Mouse (Mus musculus) lung, adult 2 months (tissue): ENCODE measurements at regions not wholly inside any gene's neighbourhood (a gene's known extent, or its start where the extent isn't known, plus 50 kb on each side); places are given as distances from the start of the nearest gene placed in this dataset.
"Not testable (repeated sequence)": the region's sequence is repeated elsewhere in the genome, so short reads cannot be mapped to it uniquely, and the experiment has no call there.

Source experiments
- DNase-seq: peaks from one replicate; pipeline ENCODE4 v3.0.0; 2022
- H3K4me1 ChIP-seq: fragments of 200-500 bp; 2 replicates; pipeline ENCODE4 v1.6.1; 2011; ENCODE audit warnings: low read length; ENCODE audit not compliant: control insufficient read depth, insufficient read depth
- H3K4me3 ChIP-seq: fragments of 200-500 bp; replicated peaks from 2 replicates; pipeline ENCODE3; 2011; ENCODE audit warnings: low read depth, mild to moderate bottlenecking, control low read depth, low read length; ENCODE audit errors: extremely low read depth
- CTCF ChIP-seq: fragments of 200-500 bp; IDR thresholded peaks from 2 replicates; pipeline ENCODE4 v1.5.1; 2011; ENCODE audit warnings: mild to moderate bottlenecking, low read length, control low read depth; ENCODE audit not compliant: insufficient read depth
- POLR2A ChIP-seq: fragments of 200-500 bp; IDR thresholded peaks from 2 replicates; pipeline ENCODE4 v1.6.1; 2011; ENCODE audit warnings: low read depth, mild to moderate bottlenecking, control low read depth, low read length, borderline replicate concordance; ENCODE audit errors: extremely low read depth
- WGBS: fragments of 180-500 bp; shearing (Covaris S2); methylation state at CpG from one replicate; pipeline ENCODE4 v1.1.7; 2018; 5-methylcytosine and 5-hydroxymethylcytosine counted together

- H3K4me1 ChIP-seq = no peaks in the 10 kb centered on the region
- TF ChIP-seq POLR2A (no peak), CTCF (no peak)
- no peak overlapping the region for H3K4me3 ChIP-seq
- DNase-seq = no peak
Observed at GRCm38 (mm10) chr5:39212550-39212949, 335.9 kb upstream of the Clnk start.

GRCm38 (mm10) chr5:39198856-39199255, 322.2 kb upstream of the Clnk start:
- no peak for TF ChIP-seq CTCF
- no peak for TF ChIP-seq POLR2A
- DNase-seq = no peak
- Histone ChIP-seq H3K4me1 (no peaks in the 10 kb centered on the region), H3K4me3 (no peak overlapping the region)

- WGBS = 86% methylated on average over 2 of the region's 4 CpGs
- H3K4me3 ChIP-seq, DNase-seq, H3K4me1 ChIP-seq: not testable (repeated sequence)
Observed at GRCm38 (mm10) chr5:39191153-39191552, 314.5 kb upstream of the Clnk start.

- no peak for TF ChIP-seq CTCF
- TF ChIP-seq POLR2A = no peak
- 68% methylated on average over 2 of the region's 2 CpGs for WGBS
- Histone ChIP-seq H3K4me3 (no peak overlapping the region), H3K4me1 (no peaks in the 10 kb centered on the region)
- DNase-seq = no peak
Observed at GRCm38 (mm10) chr5:39181616-39182402, 305.2 kb upstream of the Clnk start.

- TF ChIP-seq CTCF (no peak), POLR2A (no peak)
- 27% methylated on average over 4 of the region's 4 CpGs for WGBS
- no peak overlapping the region for H3K4me3 ChIP-seq
- DNase-seq = no peak
- H3K4me1 ChIP-seq = no peaks in the 10 kb centered on the region
Observed at GRCm38 (mm10) chr5:39181028-39181427, 304.4 kb upstream of the Clnk start.

- no peak for TF ChIP-seq CTCF
- no peak for TF ChIP-seq POLR2A
- no peak overlapping the region for H3K4me3 ChIP-seq
- no peaks in the 10 kb centered on the region for H3K4me1 ChIP-seq
- WGBS = 73% methylated on average over 2 of the region's 2 CpGs
- no peak for DNase-seq
Observed at GRCm38 (mm10) chr5:39177891-39178290, 301.3 kb upstream of the Clnk start.

GRCm38 (mm10) chr5:39176906-39177305, 300.3 kb upstream of the Clnk start:
- no peak overlapping the region for H3K4me3 ChIP-seq
- TF ChIP-seq POLR2A = no peak
- no peak for TF ChIP-seq CTCF
- no peaks in the 10 kb centered on the region for H3K4me1 ChIP-seq
- 79% methylated on average over 2 of the region's 2 CpGs for WGBS
- DNase-seq = no peak

- no peak for TF ChIP-seq POLR2A
- TF ChIP-seq CTCF = no peak
- DNase-seq = no peak
- H3K4me3 ChIP-seq = no peak overlapping the region
- 85% methylated on average over 3 of the region's 3 CpGs for WGBS
- H3K4me1 ChIP-seq = no peaks in the 10 kb centered on the region
Observed at GRCm38 (mm10) chr5:39173491-39173890, 296.9 kb upstream of the Clnk start.

GRCm38 (mm10) chr5:39159651-39160050, 283.0 kb upstream of the Clnk start:
- H3K4me3 ChIP-seq = no peak overlapping the region
- no peaks in the 10 kb centered on the region for H3K4me1 ChIP-seq
- WGBS = 89% methylated on average over 3 of the region's 3 CpGs
- TF ChIP-seq CTCF (no peak), POLR2A (no peak)
- no peak for DNase-seq

- WGBS = 86% methylated on average over 1 of the region's 1 CpGs
- no peak for DNase-seq
- Histone ChIP-seq H3K4me1 (no peaks in the 10 kb centered on the region), H3K4me3 (no peak overlapping the region)
- no peak for TF ChIP-seq POLR2A
- TF ChIP-seq CTCF = no peak
Observed at GRCm38 (mm10) chr5:39155763-39156162, 279.2 kb upstream of the Clnk start.
